Mouse (Mus musculus) layer of hippocampus, postnatal 10 days (tissue): ENCODE results near the gene Zmym1. TPM values are rescaled to one million over a fixed set of nuclear protein-coding genes. Genes with fewer than 3 reads are reported as not detected.
A peak's percentile ranks its signal among the peaks of the same experiment; 100 is the strongest.
"Not testable (repeated sequence)": the region's sequence is repeated elsewhere in the genome, so short reads cannot be mapped to it uniquely, and the experiment has no call there.

Experiments
- DNase-seq, 2 experiments: peaks; one replicate each; pipeline ENCODE4 v3.0.0; 2021; ENCODE audit warnings: low spot score in 2 of 2
- long read RNA-seq: library from polyadenylated mRNA; stranded (forward); transcript quantifications from one replicate; pipeline ENCODE4 v2.0.0, GENCODE M21; 2023
- total RNA-seq, 2 experiments: library from RNA; stranded (reverse); gene quantifications; 2 replicates each; pipeline ENCODE4 v1.2.3; 2021

Zmym1 gene
- 10 to 100 TPM; 12.5 to 13.9 TPM for total RNA-seq
- long read RNA-seq, partial matches to known transcripts = 0 of 11 reads
- long read RNA-seq, other reads (novel, unspliced or antisense) = 10 of 11 reads

DNA sequence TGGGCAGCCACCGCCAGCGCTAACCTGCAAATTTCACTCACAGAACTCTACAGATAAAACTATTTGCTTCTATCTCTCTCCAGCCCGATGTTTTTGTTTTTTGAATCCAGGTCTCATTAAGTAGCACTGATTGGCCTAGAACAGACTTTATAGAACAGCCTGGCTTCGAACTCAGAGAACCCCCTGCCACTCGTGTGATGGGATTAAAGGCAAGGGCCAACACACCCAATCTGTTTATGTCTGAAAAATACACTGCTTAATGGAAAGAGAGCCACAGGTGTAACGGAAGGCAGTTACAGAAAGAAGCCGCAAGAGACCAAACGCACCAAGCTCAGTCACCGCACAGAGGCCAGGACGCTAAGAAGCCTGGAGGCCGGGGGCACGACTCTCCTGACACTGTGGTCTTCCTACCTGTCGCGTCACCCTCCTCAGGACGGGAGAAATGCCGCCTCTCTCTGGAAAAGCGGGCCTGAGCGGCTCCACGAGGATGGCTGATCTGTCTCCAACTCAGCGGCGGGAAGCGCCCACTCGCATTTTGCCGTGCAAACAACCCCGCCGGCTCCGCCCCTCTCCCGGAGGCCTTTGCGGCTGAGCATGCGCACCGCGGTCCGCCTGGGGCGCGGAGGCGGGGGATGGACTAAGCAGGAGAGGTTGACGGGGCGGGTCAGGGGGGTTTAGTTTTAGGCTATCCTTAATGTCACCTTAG lies at the start of gene Zmym1:
Gene Zmym1 (minus strand): TSS at position 568 of the 706 bp plus-strand sequence.
- DNase-seq = peak; percentile 84 to 92

DNA sequence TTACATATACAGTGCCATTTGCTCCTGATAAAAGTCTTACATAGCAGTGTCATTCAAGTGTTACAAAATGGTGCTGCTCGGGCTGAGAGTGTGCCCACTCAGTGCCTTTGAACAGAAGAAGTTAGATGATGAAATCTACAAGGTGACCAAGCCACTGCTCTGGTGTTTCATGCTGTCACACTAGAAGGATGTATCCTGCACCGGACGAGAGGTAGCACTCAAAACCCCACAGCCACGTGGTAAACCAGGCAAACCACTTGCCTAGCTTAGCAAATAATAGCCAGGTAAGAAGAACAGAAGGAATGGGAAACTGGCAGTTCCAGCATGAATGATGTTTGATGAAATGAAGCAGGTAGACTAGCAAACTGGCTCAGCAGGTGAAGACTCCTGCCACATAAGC lies 49.6 kb upstream of the Zmym1 start:
- no peak for DNase-seq

DNA sequence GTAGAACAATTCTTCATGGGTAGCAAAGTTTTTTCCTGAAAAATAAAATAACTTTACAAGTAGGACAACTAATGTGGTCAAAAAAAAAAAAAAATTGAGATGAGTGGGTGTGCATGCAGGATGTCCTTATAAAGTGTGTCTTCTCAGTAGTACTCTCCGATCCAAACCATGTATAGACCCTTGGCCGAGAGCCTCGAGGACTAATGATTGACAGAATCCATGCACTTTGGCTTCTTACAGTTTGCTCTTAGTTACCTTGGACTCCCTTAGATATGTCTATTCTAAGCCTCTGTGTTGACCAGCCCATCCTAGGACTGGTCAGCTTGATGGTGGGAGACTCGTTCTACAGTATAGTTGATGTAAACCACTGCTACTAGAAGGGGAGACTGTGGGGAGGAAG lies 46.6 kb upstream of the Zmym1 start:
- no peak for DNase-seq

DNA sequence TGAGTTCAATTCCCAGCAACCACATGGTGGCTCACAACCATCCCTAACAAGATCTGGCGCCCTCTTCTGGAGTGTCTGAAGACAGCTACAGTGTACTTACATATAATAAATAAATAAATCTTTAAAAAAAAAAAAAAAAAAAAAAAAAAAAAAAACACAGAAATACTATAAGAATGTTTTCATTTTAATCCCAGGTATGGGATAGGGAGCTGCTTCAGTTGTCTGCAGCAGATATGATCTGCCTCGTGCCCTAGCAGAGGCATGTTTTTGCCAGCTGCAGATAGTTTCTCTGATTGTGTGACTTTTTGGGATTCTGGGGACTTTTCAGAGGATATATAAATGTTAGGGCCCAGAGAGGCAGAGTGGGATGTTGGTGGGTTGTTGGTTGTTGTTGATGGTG lies 38.6 kb upstream of the Zmym1 start:
- DNase-seq = not testable (repeated sequence)

DNA sequence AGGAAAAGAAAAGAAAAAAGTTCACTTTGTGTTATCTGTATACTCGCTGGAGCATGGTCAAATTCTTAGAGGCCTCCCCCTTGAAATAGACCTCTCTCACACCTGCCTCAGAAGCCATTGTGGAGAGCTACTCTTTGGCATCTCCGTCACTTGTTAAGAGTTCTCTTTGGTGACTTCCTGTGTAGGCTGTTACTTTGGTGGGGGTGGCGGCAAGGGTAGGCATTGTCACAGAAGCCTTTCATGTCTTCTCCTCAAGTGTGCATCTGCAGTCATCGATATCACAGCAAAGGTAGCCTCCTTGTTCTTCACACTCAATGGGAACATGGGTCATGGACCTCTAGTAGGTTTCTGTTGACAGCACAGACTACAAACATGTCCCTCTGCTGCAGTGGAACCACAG lies 34.1 kb upstream of the Zmym1 start:
- DNase-seq = no peak

DNA sequence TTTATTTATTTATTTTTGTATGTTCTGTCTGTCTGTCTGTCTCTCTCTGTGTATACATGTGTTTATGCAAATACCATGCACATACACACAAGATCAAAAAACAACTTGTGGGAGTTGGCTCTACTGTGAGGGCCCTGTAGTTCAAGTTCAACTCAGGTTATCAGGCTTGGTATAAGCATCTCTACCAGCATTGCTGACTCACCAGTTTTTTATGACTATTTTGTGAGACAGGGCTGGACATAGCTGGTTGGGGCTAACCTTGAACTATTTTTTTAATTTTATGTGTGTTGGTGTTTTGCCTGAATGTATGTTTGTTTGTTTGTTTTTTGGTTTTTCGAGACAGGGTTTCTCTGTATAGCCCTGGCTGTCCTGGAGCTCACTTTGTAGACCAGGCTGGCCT lies 30.2 kb upstream of the Zmym1 start:
- DNase-seq = no peak

DNA sequence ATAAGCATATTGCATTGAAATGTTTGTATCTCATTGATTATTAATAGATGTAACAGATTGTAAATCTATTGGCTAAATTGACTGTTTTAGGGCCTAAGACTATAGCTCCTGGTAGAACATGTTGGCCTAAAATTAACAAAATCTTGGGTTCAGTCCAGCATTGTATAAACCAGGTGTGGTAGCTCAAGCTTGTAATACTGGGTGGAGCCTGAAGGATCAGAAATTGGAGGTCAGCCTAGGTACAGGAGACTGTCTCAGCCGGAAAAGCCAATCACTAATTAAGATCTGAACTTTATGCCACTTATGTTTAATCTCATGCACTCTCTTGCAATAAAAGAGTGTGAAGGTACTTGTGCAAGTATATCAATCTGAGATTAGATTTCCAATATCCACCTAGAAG lies 24.8 kb upstream of the Zmym1 start:
- DNase-seq = no peak

DNA sequence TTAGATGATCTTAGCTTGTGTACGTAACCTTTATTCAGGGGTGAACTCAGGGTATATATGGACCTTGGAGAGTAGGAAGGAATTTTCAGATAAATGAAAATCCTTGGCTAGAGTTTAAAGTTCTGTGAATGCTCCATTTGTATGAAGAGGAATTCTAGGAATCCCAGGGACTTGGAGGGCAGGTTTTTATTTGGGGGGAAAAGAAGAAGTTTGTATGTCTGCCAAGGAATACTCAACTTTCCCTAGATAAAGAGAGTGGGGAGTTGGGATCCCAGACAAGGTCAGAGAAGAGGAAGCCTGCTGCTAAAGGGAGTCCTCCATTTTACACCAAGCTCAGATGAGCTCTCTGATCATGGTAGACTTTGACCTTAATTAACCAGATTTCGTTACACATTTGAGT lies 22.2 kb upstream of the Zmym1 start:
- no peak for DNase-seq

DNA sequence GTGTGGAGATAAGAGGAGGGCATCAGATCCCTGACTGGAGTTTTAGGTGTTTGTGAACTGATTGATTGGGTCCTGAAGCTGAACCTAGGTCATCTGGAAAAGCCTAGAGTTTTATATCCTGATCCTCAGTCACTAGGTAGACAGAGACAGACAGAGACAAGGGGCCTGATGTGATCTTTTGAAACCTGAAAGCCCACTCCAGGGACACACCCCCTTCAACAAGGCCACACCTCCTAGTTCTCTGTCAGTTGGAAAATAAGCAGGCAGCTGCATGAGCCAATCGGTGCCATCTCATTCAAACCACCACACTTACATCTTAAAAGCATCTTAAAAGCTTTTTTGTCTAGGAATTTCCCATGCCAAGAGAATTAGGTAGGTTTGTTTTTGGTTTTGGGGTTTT lies 19.9 kb upstream of the Zmym1 start:
- DNase-seq = no peak

DNA sequence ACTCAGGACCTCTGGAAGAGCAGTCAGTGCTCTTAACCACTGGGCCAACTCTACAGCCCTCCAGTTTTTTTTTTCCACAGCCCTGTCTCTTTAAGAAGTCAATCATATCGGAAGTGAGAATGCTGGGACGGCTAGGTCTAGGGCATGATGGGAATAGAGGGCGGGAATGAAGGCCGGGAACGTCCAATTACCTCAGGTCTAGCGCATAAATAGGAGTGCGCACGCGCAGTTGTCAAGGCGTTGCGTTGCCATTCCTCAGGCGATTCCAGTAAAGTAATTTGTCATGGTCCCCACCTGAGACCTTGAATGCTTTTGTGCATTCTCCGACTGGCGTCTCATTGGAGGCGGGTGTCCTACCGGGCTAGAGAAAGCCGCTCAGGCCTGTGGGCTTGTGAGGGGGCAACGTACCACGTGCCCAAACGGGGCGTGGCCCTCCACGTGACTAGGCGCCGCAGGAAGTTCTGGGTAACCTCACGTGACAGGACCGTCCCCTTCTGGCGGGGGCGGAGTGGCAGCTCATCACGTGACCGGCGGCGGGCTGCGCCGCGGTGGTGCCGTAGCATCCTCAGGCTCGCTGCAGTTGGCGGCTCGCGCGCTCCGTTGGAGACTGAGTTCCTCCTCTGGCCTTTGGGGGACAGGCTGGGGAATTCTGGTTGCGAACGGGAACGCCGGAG lies 16.1 kb upstream of the Zmym1 start, which contains the start of gene Zmym6:
Gene Zmym6 (plus strand): TSS at position 509 of the 674 bp plus-strand sequence.
- peak; percentile 96 for DNase-seq

DNA sequence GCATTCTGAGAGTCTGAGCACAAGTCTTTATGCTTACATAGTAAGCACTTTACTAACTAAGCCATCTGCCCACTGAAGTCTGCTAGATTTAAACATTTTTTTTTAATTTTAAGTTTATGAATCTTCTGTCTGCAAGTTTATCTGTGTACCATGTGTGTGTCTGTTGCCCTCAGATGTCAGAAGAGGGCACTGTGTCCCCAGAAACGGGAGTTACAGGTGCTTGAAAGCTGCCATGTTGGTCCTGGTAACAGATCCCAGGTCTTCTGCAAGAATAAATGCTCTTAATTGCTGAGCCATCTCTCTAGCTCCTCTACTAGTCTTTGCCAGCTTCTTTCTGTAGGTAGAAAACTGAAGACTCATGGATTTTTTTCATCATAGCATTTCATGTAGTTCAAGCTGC lies 14.0 kb upstream of the Zmym1 start:
- no peak for DNase-seq

DNA sequence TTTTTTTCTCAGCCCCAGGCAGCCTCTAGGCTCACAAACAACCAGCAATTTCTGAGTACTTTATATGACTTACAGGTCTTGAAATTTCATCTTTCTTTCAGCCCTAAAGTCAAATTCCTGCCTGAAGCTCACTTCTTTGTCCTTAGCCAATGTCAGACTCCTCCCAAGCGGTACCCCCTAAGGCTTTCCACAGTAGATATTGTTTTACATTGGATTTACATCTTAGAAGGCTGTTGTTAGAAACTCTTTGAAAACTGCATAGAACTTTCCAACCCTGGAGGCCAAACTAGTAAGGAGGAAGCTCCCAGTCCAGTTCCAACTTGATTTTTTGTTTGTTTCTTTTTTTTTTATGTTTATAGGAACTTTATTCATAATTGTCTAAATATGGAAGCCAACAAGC lies 3.1 kb upstream of the Zmym1 start:
- DNase-seq = no peak

DNA sequence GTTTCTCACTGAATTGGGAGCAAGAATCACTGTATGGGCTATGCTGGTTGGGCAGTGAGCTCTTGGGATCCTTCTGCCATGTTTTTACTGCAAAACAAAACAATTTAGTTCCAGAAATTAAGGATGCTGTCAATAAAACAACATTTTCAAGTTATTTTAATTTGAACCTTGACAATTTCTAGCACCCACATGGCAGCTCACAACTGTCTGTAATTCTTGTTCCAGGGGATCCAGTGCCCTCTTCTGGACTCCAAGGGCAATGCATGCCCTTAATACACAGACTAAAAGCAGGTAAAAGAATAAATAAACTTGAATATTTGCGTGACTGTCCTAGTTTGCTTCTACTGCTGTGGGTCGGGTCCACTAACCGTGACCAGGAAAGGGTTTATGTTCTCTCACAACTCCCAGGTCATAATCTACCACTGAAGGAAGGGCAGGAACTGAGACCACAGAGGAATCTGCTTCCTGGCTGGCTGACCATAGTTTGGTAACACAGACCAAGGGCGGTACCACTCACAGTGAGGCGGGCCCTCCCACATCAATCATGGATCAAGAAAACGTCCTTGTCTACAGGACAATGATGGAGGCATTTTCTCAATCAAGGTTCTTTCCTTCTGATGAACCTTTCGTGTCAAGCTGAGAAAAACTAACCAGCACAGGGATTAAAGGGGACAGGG lies 6.3 kb downstream of the Zmym1 start:
- DNase-seq = no peak

DNA sequence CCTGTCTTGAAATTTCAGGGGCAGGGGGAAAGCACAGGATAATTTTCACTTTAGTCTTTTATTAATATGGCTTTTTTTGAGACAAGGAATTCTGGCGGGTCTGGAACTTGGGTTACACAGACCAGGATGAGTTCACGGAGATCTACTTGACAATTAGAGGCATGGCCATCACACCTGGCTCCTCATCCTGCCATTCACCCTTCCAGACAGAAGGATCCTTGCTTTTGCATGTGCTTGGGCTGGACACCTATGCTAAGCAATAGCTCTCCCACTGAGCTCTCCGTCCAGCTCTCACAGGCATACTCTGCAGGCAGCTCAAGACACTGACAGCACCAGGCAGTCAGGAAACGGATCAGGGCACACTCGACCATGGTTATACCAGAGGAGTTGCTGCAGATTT lies 7.9 kb downstream of the Zmym1 start:
- no peak for DNase-seq

DNA sequence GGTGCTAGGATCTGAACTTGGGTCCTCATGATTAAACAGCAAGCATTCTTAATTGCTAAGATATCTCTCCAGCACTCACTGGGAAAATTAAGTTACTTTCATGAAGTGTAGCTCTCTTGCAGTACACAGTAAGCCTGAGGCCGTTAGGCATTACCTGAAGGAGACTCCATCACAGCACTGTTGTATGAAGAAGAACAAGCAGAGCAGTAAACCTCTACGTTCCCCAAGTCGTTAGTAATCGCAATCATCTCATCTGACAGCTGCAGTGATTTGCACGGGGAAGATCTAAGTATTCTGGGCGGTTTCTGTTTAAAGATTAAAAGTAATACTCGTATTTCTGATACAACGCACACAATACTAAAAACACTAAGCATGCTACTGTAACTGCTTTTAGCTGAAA lies 9.8 kb downstream of the Zmym1 start:
- DNase-seq = no peak

DNA sequence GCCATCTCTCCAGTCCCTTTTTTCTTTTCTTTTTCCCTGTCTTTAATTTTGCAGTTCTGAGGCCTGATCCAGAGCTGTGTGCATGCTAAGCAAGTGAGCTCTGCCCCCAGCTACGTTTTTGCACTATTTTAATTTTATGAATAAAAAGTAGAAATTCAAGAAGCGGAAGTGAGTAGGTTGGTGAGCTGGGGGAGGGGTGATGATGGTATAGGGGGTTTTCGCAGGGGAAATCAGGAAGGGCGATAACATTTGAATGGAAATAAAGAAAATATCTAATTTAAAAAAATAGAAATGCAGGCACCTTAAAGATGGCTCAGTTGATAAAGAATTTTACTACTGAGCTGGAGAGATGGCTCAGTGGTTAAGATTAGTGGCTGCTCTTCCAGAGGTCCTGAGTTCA lies 17.4 kb downstream of the Zmym1 start:
- DNase-seq = no peak

DNA sequence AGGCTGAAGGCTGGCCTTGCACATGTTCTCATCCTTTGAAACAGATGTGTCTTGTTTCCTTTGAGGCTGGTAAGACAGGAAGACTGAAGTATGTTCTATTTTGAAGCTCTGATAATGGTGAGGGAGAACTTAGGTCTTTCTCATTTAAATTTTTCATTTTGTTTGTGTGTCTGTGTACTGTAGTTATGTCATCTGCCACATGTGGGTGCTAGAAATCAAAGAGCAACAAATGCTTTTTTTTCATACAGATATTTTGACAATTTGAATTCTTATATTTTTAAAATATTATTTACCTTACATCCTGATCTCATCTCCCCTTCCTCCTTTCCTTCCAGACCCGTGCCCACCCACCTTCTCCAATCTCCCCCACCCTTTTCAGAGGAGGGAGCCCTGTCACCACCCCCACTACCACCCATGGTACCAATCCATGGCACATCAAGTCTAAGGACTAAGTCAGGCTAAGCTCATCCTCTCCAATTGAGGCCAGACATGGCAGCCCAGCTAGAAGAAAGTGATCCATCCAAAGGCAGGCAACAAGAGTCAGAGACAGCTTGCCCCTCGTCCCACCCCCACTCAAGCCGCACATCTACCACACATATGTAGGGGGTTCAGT lies 21.0 kb downstream of the Zmym1 start:
- no peak for DNase-seq

DNA sequence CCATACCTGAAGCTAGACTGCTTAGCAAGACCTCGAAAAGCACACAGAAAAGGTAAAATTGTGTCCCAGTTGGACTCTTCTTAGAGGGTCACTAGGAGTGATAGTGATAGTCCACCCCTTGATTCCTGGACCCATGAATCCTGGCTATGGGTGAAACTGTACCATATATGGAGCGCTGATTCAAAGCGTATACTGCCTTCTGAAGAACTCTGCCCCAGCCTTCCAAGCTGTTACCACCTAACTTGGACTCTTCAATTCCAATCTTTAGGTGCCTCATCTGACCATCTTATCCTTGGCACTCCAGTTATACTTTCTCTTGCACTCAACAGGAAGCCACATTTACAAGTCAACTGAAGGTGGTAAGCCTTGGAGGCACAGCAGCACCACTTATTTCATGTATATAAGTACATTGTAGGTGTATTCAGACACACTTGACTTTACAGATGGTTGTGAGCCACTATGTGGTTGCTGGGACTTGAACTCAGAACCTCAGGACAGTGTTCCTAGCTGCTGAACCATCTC lies 22.1 kb downstream of the Zmym1 start:
- DNase-seq = no peak

DNA sequence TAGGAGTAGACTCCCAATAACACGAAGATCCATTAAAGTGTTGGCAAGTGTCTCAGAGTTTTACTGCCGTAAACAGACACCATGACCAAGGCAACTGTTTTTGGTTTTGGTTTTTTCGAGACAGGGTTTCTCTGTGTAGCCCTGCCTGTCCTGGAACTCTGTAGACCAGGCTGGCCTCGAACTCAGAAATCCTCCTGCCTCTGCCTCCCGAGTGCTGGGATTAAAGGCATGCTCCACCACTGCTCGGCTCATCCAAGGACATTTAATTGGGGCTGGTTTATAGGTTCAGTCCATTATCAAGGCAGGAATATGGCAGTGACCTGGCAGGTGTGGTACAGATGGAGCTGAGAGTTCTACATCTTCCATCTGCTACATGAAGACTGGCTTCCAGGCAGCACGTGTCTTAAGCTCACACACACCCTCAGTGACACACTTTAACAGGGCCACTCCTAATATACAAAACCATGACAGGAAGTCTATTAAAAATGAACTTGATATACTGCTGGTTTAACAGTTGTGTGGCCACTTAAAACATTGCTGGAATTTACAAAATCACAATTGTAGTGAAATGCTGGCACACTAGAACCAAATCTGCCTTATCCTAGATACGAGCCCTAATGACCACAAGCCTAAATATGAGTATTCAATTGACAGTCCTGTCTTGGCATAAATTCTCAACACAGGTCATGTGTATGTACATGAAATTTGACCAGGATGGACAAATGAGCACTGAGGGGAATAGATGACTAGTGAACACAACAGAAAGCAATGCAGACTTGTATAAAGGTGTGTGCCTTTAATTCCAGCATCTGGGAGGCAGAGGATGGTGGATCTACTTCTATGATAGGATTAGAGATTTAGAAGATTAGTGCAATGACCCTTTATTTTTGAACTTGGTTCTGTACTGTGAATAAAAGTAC lies 22.8 kb downstream of the Zmym1 start:
- DNase-seq = no peak

DNA sequence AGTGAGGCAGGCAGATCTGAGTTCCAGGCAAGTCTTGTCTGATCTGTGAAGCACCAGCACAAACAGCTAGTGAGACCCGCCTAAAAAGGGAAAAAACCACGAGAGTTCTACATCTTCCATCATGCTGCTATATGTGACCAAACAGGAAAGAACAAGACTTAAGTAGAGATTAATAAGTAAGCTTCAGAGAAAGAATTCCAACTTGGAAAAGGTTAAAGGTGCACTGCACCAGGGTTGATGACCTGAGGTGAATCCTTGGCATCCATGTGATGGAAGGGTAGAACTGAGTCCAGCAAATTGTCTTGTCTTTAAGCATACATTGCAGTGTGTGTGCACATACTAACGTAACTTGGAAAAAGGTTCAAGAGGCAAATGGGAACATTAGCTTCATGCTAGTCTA lies 23.8 kb downstream of the Zmym1 start:
- DNase-seq = no peak
